In genomic region chr3:58414234-58414938, GRCm38 (mm10) we compare ENCODE assay signal across 8 mouse cellular contexts. TPM values are rescaled to one million over a fixed set of nuclear protein-coding genes. Genes with fewer than 3 reads are reported as not detected.
DNase-seq lines count a peak whose midpoint lies in the region; ATAC-seq lines count a peak whose summit lies in the region.

Gene Tsc22d2 (plus strand): TSS chr3:58414715.

- peak within 1 kb of the TSS; percentile 98 for H3K27ac ChIP-seq in hindbrain, embryonic 14.5 days

- H3K4me1 ChIP-seq in hindbrain, embryonic 14.5 days (replicated peaks; ENCODE audit: control insufficient read depth, insufficient read depth, low read length) = peaks cover 21% of the 10 kb centered on the region

- no peaks in the 10 kb centered on the region for H3K36me3 ChIP-seq in hindbrain, embryonic 14.5 days (replicated peaks; ENCODE audit: control insufficient read depth, insufficient read depth)

- peak; percentile 84 for ATAC-seq in hindbrain, embryonic 14.5 days (ENCODE audit: low FRiP score)

- no peaks in the 10 kb centered on the region for H3K9me3 ChIP-seq in hindbrain, embryonic 14.5 days (ENCODE audit: control insufficient read depth, low read length)

- peak; percentile 65 for DNase-seq in WW6 (ENCODE audit: low read depth, low spot score)
- peak; percentile 97 to 99 for DNase-seq in cerebellum, postnatal 36 days
- peak; percentile 97 to 98 for DNase-seq in frontal cortex, postnatal 36 days (ENCODE audit: low spot score in 2 of 2)
- DNase-seq in hindbrain, embryonic 14.5 days (ENCODE audit: low spot score) = peak; percentile 98
- DNase-seq in left cerebral cortex, adult 11 months (ENCODE audit: low spot score) = peak; percentile 90
- peak; percentile 97 for DNase-seq in lung, postnatal 36 days
- peak; percentile 97 for DNase-seq in retina, embryonic 14.5 days (ENCODE audit: low spot score)
- peak; percentile 96 to 99 for DNase-seq in thymus, postnatal 36 days

- peak within 1 kb of the TSS; percentile 67 for H3K4me3 ChIP-seq in hindbrain, embryonic 14.5 days (replicated peaks; ENCODE audit: low read length)

- H3K4me2 ChIP-seq in hindbrain, embryonic 14.5 days (replicated peaks) = peak within 1 kb of the TSS; percentile 92

- no peaks in the 10 kb centered on the region for H3K27me3 ChIP-seq in hindbrain, embryonic 14.5 days (ENCODE audit: control insufficient read depth, insufficient read depth, low read length)

- WGBS in hindbrain, embryonic 14.5 days = under 1% methylated on average over 45 of the region's 52 CpGs

- peak within 1 kb of the TSS; percentile 90 for H3K9ac ChIP-seq in hindbrain, embryonic 14.5 days

RNA-seq across cellular contexts. Expression of gene Tsc22d2, which starts in this region (rescaled TPM):
- polyA plus RNA-seq in hindbrain, embryonic 14.5 days (2014; fragmentation: Nextera tagmentation; extraction: Ambion mirVana) = 12.5 and 13.6 TPM in 2 replicates

Comparison
In these comparisons a context has a peak if more than half of its experiments do, and no peak if none do; other contexts are left out.
1. Peak in every context shown above with its lines: DNase-seq, ATAC-seq, H3K4me3 ChIP-seq and H3K27ac ChIP-seq.